Mouse (Mus musculus) liver, adult 2 months (tissue): ENCODE measurements around the gene Trim59. TPM values are rescaled to one million over a fixed set of nuclear protein-coding genes. Genes with fewer than 3 reads are reported as not detected.

Experiments used
- DNase-seq: peaks from one replicate; pipeline ENCODE4 v3.0.0-alpha.2; 2011; ENCODE audit warnings: low read depth, low spot score; ENCODE audit errors: extremely low read depth
- H3K27ac ChIP-seq: fragments of 200-500 bp; replicated peaks from 2 replicates; pipeline ENCODE4 v1.5.1; 2012; ENCODE audit warnings: low read depth, mild to moderate bottlenecking, control low read depth, inconsistent platforms, low read length; ENCODE audit not compliant: insufficient read depth
- H3K27me3 ChIP-seq: fragments of 200-500 bp; 2 replicates; pipeline ENCODE4 v1.6.1; 2012; ENCODE audit warnings: mild to moderate bottlenecking, moderate library complexity, low read length, inconsistent platforms; ENCODE audit not compliant: control insufficient read depth, insufficient read depth
- H3K36me3 ChIP-seq: fragments of 200-500 bp; 2 replicates; pipeline ENCODE4 v1.6.1; 2012; ENCODE audit warnings: low read length, inconsistent platforms; ENCODE audit not compliant: control insufficient read depth, insufficient read depth
- H3K4me1 ChIP-seq: fragments of 200-500 bp; 2 replicates; pipeline ENCODE4 v1.6.1; 2011; ENCODE audit warnings: low read length; ENCODE audit not compliant: control insufficient read depth, insufficient read depth
- H3K4me3 ChIP-seq: fragments of 200-500 bp; 2 replicates; pipeline ENCODE4 v1.5.1; 2011; ENCODE audit warnings: low read depth, mild to moderate bottlenecking, control low read depth, low read length, moderate library complexity; ENCODE audit not compliant: insufficient read depth
- H3K79me2 ChIP-seq: fragments of 200-500 bp; 2 replicates; pipeline ENCODE4 v1.6.1; 2012; ENCODE audit warnings: inconsistent platforms, mild to moderate bottlenecking, low read length, moderate library complexity; ENCODE audit not compliant: control insufficient read depth, insufficient read depth
- H3K9ac ChIP-seq: fragments of 200-500 bp; 2 replicates; pipeline ENCODE4 v1.6.1; 2012; ENCODE audit warnings: low read depth, mild to moderate bottlenecking, control low read depth, inconsistent platforms, low read length
- CTCF ChIP-seq: fragments of 200-500 bp; IDR thresholded peaks from 2 replicates; pipeline ENCODE4 v1.5.1; 2011; ENCODE audit warnings: low read depth, low read length, control low read depth
- POLR2A ChIP-seq: fragments of 200-500 bp; IDR thresholded peaks from 2 replicates; pipeline ENCODE4 v1.6.1; 2011; ENCODE audit warnings: low read length, control low read depth; ENCODE audit not compliant: insufficient read depth; ENCODE audit errors: extremely low read depth
- WGBS: fragments of 180-500 bp; shearing (Covaris S2); methylation state at CpG from one replicate; pipeline ENCODE4 v1.1.7; 2018; 5-methylcytosine and 5-hydroxymethylcytosine counted together
- polyA plus RNA-seq: library from polyadenylated mRNA; depleted of rRNA; stranded (reverse); fragments of >200 nt; gene quantifications from 2 replicates; pipeline ENCODE4 v1.2.3, GENCODE M21; 2012
- total RNA-seq: library from RNA; depleted of rRNA; stranded (reverse); fragments of >200 nt; gene quantifications from 2 replicates; pipeline ENCODE4 v1.2.3, GENCODE M21; 2014

Trim59 gene
- total and polyA plus RNA-seq, 2 experiments: 0.04 to 0.28 TPM

- TF ChIP-seq POLR2A: no peak
- no peak for TF ChIP-seq CTCF
- WGBS: 90% methylated on average over 11 of the region's 11 CpGs
- Histone ChIP-seq H3K79me2 (no peaks in the 10 kb centered on the region), H3K4me1 (no peaks in the 10 kb centered on the region), H3K4me3 (no peak overlapping the region), H3K27ac (no peak overlapping the region), H3K36me3 (no peaks in the 10 kb centered on the region), H3K9ac (no peak overlapping the region), H3K27me3 (no peaks in the 10 kb centered on the region)
- DNase-seq: no peak
Observed at GRCm38 (mm10) chr3:69051894-69052293, 7.3 kb upstream of the Trim59 start.

- no peak overlapping the region for H3K9ac ChIP-seq
- no peaks in the 10 kb centered on the region for H3K79me2 ChIP-seq
- peaks cover 3% of the 10 kb centered on the region for H3K4me1 ChIP-seq
- H3K36me3 ChIP-seq: no peaks in the 10 kb centered on the region
- DNase-seq: no peak
- no peak overlapping the region for H3K27ac ChIP-seq
- 93% methylated on average over 6 of the region's 6 CpGs for WGBS
- H3K4me3 ChIP-seq: no peak overlapping the region
- peaks cover 3% of the 10 kb centered on the region; the same call in 1 of the 2 replicates for H3K27me3 ChIP-seq
- no peak for TF ChIP-seq CTCF
- TF ChIP-seq POLR2A: no peak
Observed at GRCm38 (mm10) chr3:69049011-69049410, 4.5 kb upstream of the Trim59 start.

DNA sequence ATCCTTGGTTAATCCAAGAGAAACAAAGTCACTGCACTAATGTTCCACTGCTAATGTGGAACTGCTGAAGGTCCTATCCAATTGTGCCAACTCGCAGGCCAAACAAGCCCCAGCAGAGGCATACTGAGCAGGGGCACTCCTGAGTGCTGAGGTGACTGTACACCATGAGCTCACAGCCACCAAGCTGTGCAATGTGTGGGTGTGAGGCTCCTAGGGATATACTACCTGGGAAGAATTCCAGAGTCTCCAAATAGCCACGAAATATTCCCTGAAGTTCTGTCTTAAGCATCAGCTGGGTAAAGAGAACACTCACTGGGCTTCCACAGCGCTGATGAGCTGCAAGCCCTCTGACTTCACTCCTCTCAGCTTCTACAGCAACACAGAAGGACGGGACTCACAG lies 3.1 kb upstream of the Trim59 start:
- WGBS: 89% methylated on average over 4 of the region's 4 CpGs
- Histone ChIP-seq H3K27ac (no peak overlapping the region), H3K36me3 (no peaks in the 10 kb centered on the region), H3K79me2 (no peaks in the 10 kb centered on the region), H3K9ac (no peak overlapping the region), H3K4me3 (no peak overlapping the region), H3K4me1 (peaks cover 3% of the 10 kb centered on the region), H3K27me3 (peaks cover 3% of the 10 kb centered on the region; the same call in 1 of the 2 replicates)
- DNase-seq: no peak
- no peak for TF ChIP-seq POLR2A
- TF ChIP-seq CTCF: no peak

DNA sequence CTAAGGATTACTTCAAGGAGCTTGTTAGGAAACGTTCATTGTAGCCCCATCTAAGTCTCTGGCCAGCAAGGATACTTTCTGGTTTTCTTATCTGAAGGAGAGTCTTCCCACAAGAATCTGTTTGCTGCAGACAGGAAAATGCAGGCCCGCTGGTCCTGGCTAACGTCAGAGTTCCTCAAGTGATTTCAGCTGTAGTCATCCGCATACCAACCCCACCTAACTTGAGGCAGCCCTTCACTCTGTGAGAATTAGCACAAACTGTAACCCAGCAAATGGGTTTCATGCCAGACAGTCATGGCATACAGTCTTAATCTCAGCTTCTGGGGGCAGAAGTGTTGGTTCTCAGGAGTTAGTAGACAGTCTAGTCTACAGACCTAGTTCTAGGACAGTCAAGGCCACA lies 2.0 kb upstream of the Trim59 start:
- no peak for DNase-seq
- WGBS: 90% methylated on average over 4 of the region's 4 CpGs
- peaks cover 3% of the 10 kb centered on the region; the same call in 1 of the 2 replicates for H3K27me3 ChIP-seq
- no peak overlapping the region for H3K9ac ChIP-seq
- peaks cover 3% of the 10 kb centered on the region for H3K4me1 ChIP-seq
- H3K36me3 ChIP-seq: no peaks in the 10 kb centered on the region
- TF ChIP-seq CTCF (no peak), POLR2A (no peak)
- H3K27ac ChIP-seq: no peak overlapping the region
- no peaks in the 10 kb centered on the region for H3K79me2 ChIP-seq
- H3K4me3 ChIP-seq: no peak overlapping the region

- DNase-seq: no peak
- no peak overlapping the region for H3K27ac ChIP-seq
- H3K79me2 ChIP-seq: no peaks in the 10 kb centered on the region
- peaks cover 3% of the 10 kb centered on the region; the same call in 1 of the 2 replicates for H3K27me3 ChIP-seq
- H3K4me1 ChIP-seq: peaks cover 3% of the 10 kb centered on the region
- TF ChIP-seq CTCF (no peak), POLR2A (no peak)
- H3K36me3 ChIP-seq: no peaks in the 10 kb centered on the region
- no peak overlapping the region for H3K4me3 ChIP-seq
- no peak overlapping the region for H3K9ac ChIP-seq
- 43% methylated on average over 13 of the region's 13 CpGs for WGBS
Observed at GRCm38 (mm10) chr3:69045750-69046149, 1.2 kb upstream of the Trim59 start.

DNA sequence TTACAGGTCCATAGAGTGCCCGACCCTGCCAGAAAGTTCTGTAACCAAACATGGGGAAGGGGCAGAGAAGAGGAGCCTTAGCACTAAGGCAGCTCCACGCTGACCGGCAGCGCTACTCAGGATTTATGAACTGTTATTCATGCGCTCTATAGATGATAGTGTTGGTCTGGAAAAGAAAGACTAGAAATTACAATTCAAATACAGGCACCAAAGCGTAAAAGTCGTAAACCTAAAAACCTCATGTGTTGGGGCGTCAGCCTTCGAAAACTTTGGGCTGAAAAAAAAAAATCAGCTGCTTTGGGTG lies 797 bp upstream of the Trim59 start:
- no peak for DNase-seq
- TF ChIP-seq CTCF (no peak), POLR2A (no peak)
- Histone ChIP-seq H3K27ac (no peak overlapping the region), H3K9ac (peak overlapping the region; percentile 61; the same call in 1 of the 2 replicates), H3K79me2 (no peaks in the 10 kb centered on the region), H3K27me3 (peaks cover 3% of the 10 kb centered on the region; the same call in 1 of the 2 replicates), H3K36me3 (no peaks in the 10 kb centered on the region), H3K4me1 (peaks cover 3% of the 10 kb centered on the region), H3K4me3 (peak overlapping the region; percentile 80)
- WGBS: 7% methylated on average over 9 of the region's 9 CpGs
